Mouse (Mus musculus) neural tube, embryonic 11.5 days (tissue): ENCODE results near the gene Dhx36. TPM values are rescaled to one million over a fixed set of nuclear protein-coding genes. Genes with fewer than 3 reads are reported as not detected.

ENCODE experiments used
- ATAC-seq: fragments of 200-750 bp; cut with Nextera tagmentation; 2 replicates; pipeline ENCODE4 v1.8.0; 2017; ENCODE audit warnings: moderate number of reproducible peaks, mild to moderate bottlenecking, moderate TSS enrichment, moderate library complexity; ENCODE audit not compliant: insufficient read depth, low FRiP score, low TSS enrichment
- DNase-seq: peaks from one replicate; pipeline ENCODE4 v3.0.0-alpha.2; 2015; ENCODE audit warnings: low spot score
- H3K27ac ChIP-seq: fragments of 300-500 bp; sonication (generic); 2 replicates; pipeline ENCODE4 v1.5.1; 2014; ENCODE audit warnings: low read depth, mild to moderate bottlenecking, low read length
- H3K27me3 ChIP-seq: fragments of 300-500 bp; sonication (generic); 2 replicates; pipeline ENCODE4 v1.6.1; 2014; ENCODE audit warnings: mild to moderate bottlenecking, low read length, mixed read lengths; ENCODE audit not compliant: control insufficient read depth, insufficient read depth
- H3K36me3 ChIP-seq: fragments of 300-500 bp; sonication (generic); 2 replicates; pipeline ENCODE4 v1.6.1; 2014; ENCODE audit warnings: mild to moderate bottlenecking, low read length, moderate library complexity, mixed read lengths; ENCODE audit not compliant: control insufficient read depth, insufficient read depth
- H3K4me1 ChIP-seq: fragments of 300-500 bp; sonication (generic); 2 replicates; pipeline ENCODE4 v1.6.1; 2014; ENCODE audit warnings: low read length, mixed read lengths; ENCODE audit not compliant: control insufficient read depth, insufficient read depth
- H3K4me2 ChIP-seq: fragments of 300-500 bp; sonication (generic); 2 replicates; pipeline ENCODE4 v1.6.1; 2014; ENCODE audit warnings: low read depth, mild to moderate bottlenecking, moderate library complexity
- H3K4me3 ChIP-seq: fragments of 300-500 bp; sonication (generic); 2 replicates; pipeline ENCODE4 v1.5.1; 2014; ENCODE audit warnings: low read depth, low read length
- H3K9ac ChIP-seq: fragments of 300-500 bp; sonication (generic); 2 replicates; pipeline ENCODE4 v1.6.1; 2014; ENCODE audit warnings: mild to moderate bottlenecking, low read length
- H3K9me3 ChIP-seq: fragments of 300-500 bp; sonication (generic); 2 replicates; pipeline ENCODE4 v1.6.1; 2016; ENCODE audit warnings: low read length; ENCODE audit not compliant: control insufficient read depth
- WGBS: fragments of 180-500 bp; shearing (Covaris S2); extraction: QIAGEN DNeasy Blood & Tissue Kit; methylation state at CpG from one replicate; pipeline ENCODE4 v1.1.7; 2014; 5-methylcytosine and 5-hydroxymethylcytosine counted together
- polyA plus RNA-seq: library from polyadenylated mRNA; unstranded; fragments of >200 nt; fragmentation: Nextera tagmentation; extraction: Ambion mirVana; gene quantifications from 2 replicates; pipeline ENCODE4 v1.2.1, GENCODE M21; 2014

Dhx36 gene
- polyA plus RNA-seq, 1 experiment from 2014 or later: 51.9 TPM

DNA sequence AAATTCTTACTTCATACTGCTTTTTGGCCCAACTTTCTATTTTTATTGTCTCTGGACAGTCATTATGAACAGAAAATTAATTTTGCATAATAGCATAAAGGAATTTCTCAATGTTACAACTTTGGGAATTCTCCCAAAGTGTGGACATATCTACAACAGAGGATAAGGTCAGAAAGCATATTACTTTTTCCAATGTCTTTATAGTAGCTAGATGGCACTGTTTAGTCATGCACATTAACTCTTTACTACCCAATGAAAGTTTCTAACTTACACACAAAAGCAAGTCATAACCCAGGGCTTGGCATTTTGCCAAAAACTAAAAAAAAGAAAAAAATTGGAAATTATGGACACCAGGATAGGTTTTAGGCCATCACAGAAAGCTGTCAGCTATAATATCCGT lies 36.6 kb downstream of the Dhx36 start:
- Histone ChIP-seq H3K9ac (no peak overlapping the region), H3K4me3 (no peak overlapping the region), H3K9me3 (no peaks in the 10 kb centered on the region), H3K27ac (no peak overlapping the region), H3K4me2 (no peak overlapping the region), H3K36me3 (peaks cover 7% of the 10 kb centered on the region; the same call in 1 of the 2 replicates), H3K27me3 (no peaks in the 10 kb centered on the region), H3K4me1 (no peaks in the 10 kb centered on the region)
- ATAC-seq: no peak
- WGBS: 96% methylated on average over 1 of the region's 1 CpGs
- no peak for DNase-seq

DNA sequence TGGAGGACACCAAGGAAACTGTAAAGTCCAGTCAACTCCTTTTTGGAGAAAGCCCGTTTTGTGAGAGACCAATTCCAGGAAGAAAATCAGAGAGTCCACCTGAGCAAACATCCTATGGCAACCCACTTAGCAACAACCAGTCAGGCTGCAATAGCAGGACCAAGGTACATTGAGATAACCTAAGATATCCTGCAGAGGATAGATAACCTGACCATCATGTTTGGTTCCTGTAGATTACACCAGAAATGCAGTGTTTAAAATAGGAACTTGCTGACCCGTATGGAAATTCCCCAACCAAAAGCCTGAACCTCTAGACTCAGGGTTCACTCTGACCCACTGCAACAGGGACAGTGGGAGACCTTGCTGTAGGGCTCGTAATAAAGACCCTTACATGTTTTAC lies 42.5 kb downstream of the Dhx36 start:
- no peaks in the 10 kb centered on the region for H3K27me3 ChIP-seq
- no peak overlapping the region for H3K4me2 ChIP-seq
- H3K9me3 ChIP-seq: no peaks in the 10 kb centered on the region
- DNase-seq (no peak), ATAC-seq (no peak)
- H3K9ac ChIP-seq: no peak overlapping the region
- no peak overlapping the region for H3K4me3 ChIP-seq
- no peak overlapping the region for H3K27ac ChIP-seq
- 88% methylated on average over 3 of the region's 3 CpGs for WGBS
- H3K4me1 ChIP-seq: no peaks in the 10 kb centered on the region
- no peaks in the 10 kb centered on the region; the same call in 1 of the 2 replicates for H3K36me3 ChIP-seq

DNA sequence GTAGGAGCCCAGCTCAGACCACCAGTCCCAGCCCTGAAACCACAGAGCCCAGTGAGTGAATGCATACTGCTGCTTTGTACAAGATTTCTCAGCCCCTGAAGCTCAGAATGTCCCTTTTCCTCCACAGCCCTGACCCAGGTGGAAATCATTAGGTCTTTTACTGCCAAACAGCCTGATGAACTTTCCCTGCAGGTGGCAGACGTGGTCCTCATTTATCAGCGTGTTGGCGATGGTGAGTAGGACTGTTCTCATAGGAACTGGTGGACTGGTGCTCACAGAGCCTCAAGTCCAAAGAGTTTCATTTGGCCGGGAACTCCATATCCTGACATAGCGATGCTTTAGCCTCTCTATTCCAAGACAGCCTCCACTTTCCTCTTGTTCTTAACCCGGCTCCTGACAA lies 47.3 kb downstream of the Dhx36 start:
- DNase-seq (no peak), ATAC-seq (no peak)
- H3K4me3 ChIP-seq: no peak overlapping the region
- no peak overlapping the region for H3K27ac ChIP-seq
- no peak overlapping the region for H3K4me2 ChIP-seq
- H3K4me1 ChIP-seq: no peaks in the 10 kb centered on the region
- no peaks in the 10 kb centered on the region for H3K27me3 ChIP-seq
- H3K9me3 ChIP-seq: no peaks in the 10 kb centered on the region
- H3K9ac ChIP-seq: no peak overlapping the region
- WGBS: 77% methylated on average over 6 of the region's 6 CpGs
- H3K36me3 ChIP-seq: no peaks in the 10 kb centered on the region; the same call in 1 of the 2 replicates

DNA sequence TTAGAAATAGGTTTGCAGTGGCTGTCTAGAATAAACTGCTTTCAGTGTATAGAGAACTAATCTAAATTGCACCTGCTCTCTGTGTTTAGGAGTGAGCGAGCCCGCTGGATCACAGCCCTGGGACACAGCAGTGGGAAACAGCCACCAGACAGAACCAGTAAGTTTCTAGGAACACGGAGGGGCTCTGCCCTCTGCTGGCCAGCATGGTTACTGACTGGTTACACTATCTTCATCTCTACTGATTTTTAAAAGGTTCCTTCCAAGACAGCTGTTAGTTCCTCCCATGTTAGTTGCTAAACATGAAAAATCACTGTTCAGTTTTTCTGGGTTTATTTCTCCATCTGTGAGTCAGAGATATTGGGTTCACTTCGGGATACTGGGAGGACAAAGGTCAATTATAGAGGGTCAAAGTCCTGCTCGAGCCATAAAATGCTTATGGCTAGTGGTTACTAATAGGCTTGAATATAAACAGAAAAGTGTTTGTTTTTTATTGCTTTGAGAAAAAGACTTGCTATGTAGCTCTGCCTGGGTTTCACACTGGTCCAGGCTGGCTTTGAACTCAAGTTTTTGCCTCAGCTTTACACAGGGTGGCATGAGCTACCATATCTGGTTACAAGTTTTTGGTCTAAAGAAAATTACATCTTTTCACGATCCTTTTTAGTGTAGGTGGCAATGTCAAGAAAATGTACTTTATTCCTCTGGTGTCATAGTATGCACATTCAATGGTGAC lies 48.4 kb downstream of the Dhx36 start:
- no peak overlapping the region for H3K27ac ChIP-seq
- WGBS: 42% methylated on average over 6 of the region's 6 CpGs
- H3K9me3 ChIP-seq: no peaks in the 10 kb centered on the region
- no peaks in the 10 kb centered on the region for H3K36me3 ChIP-seq
- no peak overlapping the region for H3K9ac ChIP-seq
- peaks cover 7% of the 10 kb centered on the region; the same call in 1 of the 2 replicates for H3K4me1 ChIP-seq
- ATAC-seq: peak; percentile 71
- H3K27me3 ChIP-seq: no peaks in the 10 kb centered on the region
- no peak overlapping the region for H3K4me3 ChIP-seq
- H3K4me2 ChIP-seq: no peak overlapping the region
- DNase-seq: peak; percentile 72

DNA sequence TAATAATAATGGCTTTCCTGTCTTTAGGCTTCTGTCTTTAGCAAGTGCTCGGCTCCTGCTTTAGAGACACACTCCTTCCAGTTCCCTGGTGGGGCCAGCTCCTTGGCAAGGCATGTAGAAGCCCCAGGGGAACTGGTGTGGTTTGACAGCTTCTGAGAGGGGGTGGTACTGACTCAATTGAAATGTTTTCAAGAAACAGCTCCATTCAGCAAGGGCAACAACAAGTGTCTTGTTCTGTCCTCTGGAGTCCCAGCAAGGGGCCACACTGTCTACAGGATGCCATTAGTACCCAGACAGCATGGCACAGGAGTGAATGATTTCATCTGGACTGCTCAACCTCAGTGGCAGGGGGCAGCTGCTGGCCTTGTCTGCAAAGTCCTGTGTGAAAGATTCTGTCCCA lies 51.0 kb downstream of the Dhx36 start:
- no peaks in the 10 kb centered on the region for H3K27me3 ChIP-seq
- H3K36me3 ChIP-seq: no peaks in the 10 kb centered on the region
- H3K27ac ChIP-seq: no peak overlapping the region
- H3K9ac ChIP-seq: no peak overlapping the region
- peaks cover 7% of the 10 kb centered on the region; the same call in 1 of the 2 replicates for H3K4me1 ChIP-seq
- no peaks in the 10 kb centered on the region for H3K9me3 ChIP-seq
- no peak overlapping the region for H3K4me3 ChIP-seq
- DNase-seq (peak; percentile 28), ATAC-seq (peak; percentile 21)
- WGBS: 58% methylated on average over 1 of the region's 1 CpGs
- H3K4me2 ChIP-seq: no peak overlapping the region

DNA sequence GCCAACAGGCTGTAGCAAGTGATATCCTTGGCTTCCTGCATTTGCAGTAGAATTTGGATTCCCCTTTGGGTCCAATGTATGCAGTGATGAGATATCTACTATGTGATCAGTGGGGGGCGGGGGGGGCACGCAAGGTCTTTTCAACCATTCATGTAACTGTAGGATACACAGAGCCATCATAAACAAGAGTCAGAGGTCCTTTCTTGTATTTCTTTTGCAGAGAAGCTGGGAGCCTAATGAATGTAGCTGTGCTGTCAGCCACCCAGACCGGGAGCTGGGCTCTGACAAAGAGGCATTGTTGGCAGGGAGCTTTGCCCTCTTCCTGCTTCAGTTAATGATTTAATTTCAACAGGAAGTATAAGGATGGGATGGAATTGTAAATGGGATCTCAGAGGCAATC lies 52.7 kb downstream of the Dhx36 start:
- Histone ChIP-seq H3K27me3 (no peaks in the 10 kb centered on the region), H3K4me3 (no peak overlapping the region), H3K36me3 (no peaks in the 10 kb centered on the region), H3K4me1 (peaks cover 7% of the 10 kb centered on the region; the same call in 1 of the 2 replicates), H3K9me3 (no peaks in the 10 kb centered on the region), H3K4me2 (no peak overlapping the region), H3K27ac (peak overlapping the region; percentile 65), H3K9ac (0 out of 2 replicates have a peak overlapping the region, but pooled peaks have one; percentile 20)
- ATAC-seq (peak; percentile 18), DNase-seq (peak; percentile 43)
- WGBS: 42% methylated on average over 3 of the region's 3 CpGs

DNA sequence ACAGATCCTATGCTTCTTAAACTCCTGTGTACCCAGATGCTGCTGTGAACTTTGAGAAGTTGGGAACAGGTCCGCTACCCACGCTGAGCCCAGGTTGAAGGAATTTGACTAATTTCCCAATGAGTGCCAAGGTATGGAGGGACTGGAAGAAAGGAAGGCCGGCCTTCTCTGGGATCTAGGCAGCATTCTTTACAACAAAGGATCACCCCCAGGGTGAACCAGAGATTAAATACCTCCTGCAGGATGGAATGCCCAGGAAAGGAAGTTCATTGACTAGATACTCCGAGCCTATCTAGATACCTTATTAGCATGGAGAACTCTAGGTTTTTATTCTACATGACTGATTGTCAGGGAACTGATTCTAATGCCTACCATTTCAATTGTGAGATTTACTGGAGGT lies 53.8 kb downstream of the Dhx36 start:
- no peak for DNase-seq
- WGBS: 58% methylated on average over 4 of the region's 4 CpGs
- Histone ChIP-seq H3K36me3 (no peaks in the 10 kb centered on the region), H3K9me3 (no peaks in the 10 kb centered on the region), H3K4me2 (no peak overlapping the region), H3K9ac (no peak overlapping the region), H3K27ac (no peak overlapping the region), H3K4me1 (peaks cover 7% of the 10 kb centered on the region; the same call in 1 of the 2 replicates), H3K4me3 (no peak overlapping the region), H3K27me3 (no peaks in the 10 kb centered on the region)
- ATAC-seq: no peak

DNA sequence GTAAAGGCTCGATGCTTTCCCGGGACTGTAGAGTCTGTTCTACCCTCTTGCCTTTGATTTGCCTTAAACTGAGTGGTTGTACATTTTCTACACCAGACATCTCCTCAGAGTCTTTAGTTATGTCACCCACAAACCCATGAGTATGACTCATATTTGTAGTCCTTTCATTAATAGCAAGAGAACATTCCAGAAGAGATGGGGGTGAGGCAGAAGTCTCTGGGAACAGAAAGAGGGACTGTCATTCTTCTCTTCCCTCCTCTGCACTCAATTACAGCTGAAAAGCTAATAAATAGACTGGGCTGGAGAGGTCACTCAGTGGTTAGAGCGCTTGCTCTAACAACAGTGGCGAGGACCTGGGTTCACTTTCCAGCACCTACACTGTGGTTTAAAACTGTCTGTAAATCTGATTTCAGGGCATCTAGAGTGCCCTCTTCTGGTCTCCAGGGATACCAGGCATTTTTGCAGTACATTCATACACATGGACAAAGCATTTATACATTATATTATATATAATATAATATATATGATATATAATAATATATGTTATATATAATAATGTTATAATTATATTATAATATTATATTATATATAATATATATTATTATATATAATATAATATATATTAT lies 56.8 kb downstream of the Dhx36 start:
- H3K4me1 ChIP-seq: peaks cover 7% of the 10 kb centered on the region; the same call in 1 of the 2 replicates
- no peaks in the 10 kb centered on the region for H3K27me3 ChIP-seq
- no peak overlapping the region for H3K27ac ChIP-seq
- ATAC-seq (no peak), DNase-seq (no peak)
- H3K4me3 ChIP-seq: no peak overlapping the region
- WGBS: 91% methylated on average over 4 of the region's 4 CpGs
- no peak overlapping the region for H3K4me2 ChIP-seq
- H3K9ac ChIP-seq: no peak overlapping the region
- H3K9me3 ChIP-seq: no peaks in the 10 kb centered on the region
- no peaks in the 10 kb centered on the region for H3K36me3 ChIP-seq

DNA sequence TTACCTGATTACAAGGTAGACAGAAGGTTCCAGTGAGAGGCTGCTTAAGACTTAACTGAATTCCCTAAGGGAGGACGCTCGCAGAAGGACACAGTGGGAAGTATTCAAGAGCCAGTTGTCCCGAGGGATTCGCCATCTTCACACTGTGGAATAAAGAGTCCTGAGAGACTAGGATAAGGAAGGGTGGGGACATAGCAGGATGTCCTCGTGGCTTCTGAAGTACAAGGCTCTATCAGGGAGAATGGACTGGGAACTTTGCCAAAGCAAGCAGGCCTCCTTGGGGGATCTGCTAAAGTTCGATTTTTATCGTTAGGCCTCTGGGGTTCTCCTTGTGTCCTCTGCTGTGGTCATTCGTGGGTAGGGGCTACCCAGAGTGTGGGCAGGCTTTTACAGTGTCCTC lies 59.7 kb downstream of the Dhx36 start:
- no peak for DNase-seq

More for the DNA sequence above, 59.7 kb downstream of the Dhx36 start:
- Histone ChIP-seq H3K4me2 (no peak overlapping the region), H3K27ac (no peak overlapping the region), H3K9me3 (no peaks in the 10 kb centered on the region), H3K4me1 (no peaks in the 10 kb centered on the region), H3K4me3 (no peak overlapping the region), H3K27me3 (no peaks in the 10 kb centered on the region), H3K9ac (no peak overlapping the region), H3K36me3 (no peaks in the 10 kb centered on the region)
- ATAC-seq: no peak
- 87% methylated on average over 8 of the region's 8 CpGs for WGBS
